Mouse (Mus musculus) heart, embryonic 13.5 days (tissue): ENCODE measurements around the gene Cirbp. TPM values are rescaled to one million over a fixed set of nuclear protein-coding genes. Genes with fewer than 3 reads are reported as not detected.

Experiments
- ATAC-seq: fragments of 200-750 bp; cut with Nextera tagmentation; 2 replicates; pipeline ENCODE4 v1.8.0; 2017; ENCODE audit warnings: moderate TSS enrichment; ENCODE audit not compliant: insufficient number of reproducible peaks, low FRiP score, low TSS enrichment; ENCODE audit errors: extremely low read depth
- H3K27ac ChIP-seq: fragments of 300-500 bp; sonication (generic); replicated peaks from 2 replicates; pipeline ENCODE4 v1.5.1; 2015; ENCODE audit warnings: moderate library complexity, mild to moderate bottlenecking, inconsistent platforms
- H3K27me3 ChIP-seq: fragments of 300-500 bp; sonication (generic); replicated peaks from 2 replicates; pipeline ENCODE4 v1.6.1; 2015; ENCODE audit warnings: mild to moderate bottlenecking, inconsistent platforms
- H3K36me3 ChIP-seq: fragments of 300-500 bp; sonication (generic); 2 replicates; pipeline ENCODE4 v1.6.1; 2015; ENCODE audit warnings: mild to moderate bottlenecking, inconsistent platforms
- H3K4me1 ChIP-seq: fragments of 300-500 bp; sonication (generic); 2 replicates; pipeline ENCODE4 v1.6.1; 2015; ENCODE audit warnings: inconsistent platforms
- H3K4me2 ChIP-seq: fragments of 300-500 bp; sonication (generic); 2 replicates; pipeline ENCODE4 v1.6.1; 2015; ENCODE audit warnings: inconsistent platforms, mild to moderate bottlenecking, moderate library complexity
- H3K4me3 ChIP-seq: fragments of 300-500 bp; sonication (generic); 2 replicates; pipeline ENCODE4 v1.5.1; 2015; ENCODE audit warnings: moderate library complexity, mild to moderate bottlenecking, inconsistent platforms
- H3K9ac ChIP-seq: fragments of 300-500 bp; sonication (generic); 2 replicates; pipeline ENCODE4 v1.6.1; 2015; ENCODE audit warnings: inconsistent platforms, mild to moderate bottlenecking, moderate library complexity
- H3K9me3 ChIP-seq: fragments of 300-500 bp; sonication (generic); 2 replicates; pipeline ENCODE4 v1.6.1; 2016; ENCODE audit warnings: inconsistent platforms
- WGBS: fragments of 180-500 bp; shearing (Covaris S2); methylation state at CpG from one replicate; pipeline ENCODE4 v1.1.7; 2015; ENCODE audit warnings: mixed read lengths; 5-methylcytosine and 5-hydroxymethylcytosine counted together
- polyA plus RNA-seq: library from polyadenylated mRNA; unstranded; fragments of >200 nt; fragmentation: Nextera tagmentation; extraction: Ambion mirVana; gene quantifications from 2 replicates; pipeline ENCODE4 v1.2.1, GENCODE M21; 2015

Cirbp gene
- polyA plus RNA-seq, 1 experiment from 2014 or later: 96.4 TPM

DNA sequence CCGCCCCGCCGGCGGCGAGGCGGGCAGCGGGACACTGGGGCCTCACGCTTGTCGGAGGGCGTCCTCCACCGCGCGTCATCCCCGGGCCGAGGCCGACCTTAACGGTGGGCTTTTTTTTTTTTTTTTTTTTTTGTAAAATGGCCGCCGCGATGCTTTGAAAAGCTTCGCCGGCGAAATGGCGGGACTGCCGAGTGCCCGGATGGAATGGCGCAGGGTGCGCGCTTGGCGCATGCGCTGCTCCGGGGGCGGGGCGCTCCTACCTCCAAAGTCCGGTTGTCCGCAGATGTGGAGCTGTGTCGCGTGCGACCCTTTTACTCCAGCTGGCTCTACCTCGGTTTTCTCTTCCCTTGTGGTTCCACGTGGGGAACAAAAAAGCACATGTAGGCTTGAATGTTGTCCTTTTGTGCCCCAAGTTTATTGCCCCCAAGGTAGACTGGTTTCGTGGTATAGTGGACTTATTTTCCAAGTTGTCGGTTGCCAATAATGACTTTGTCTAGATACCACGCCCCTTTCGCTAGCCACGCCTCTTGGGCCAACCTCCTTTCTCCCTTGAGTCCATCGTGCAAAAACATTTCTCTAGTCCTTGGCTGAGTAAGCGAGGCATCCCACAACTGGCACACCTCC lies 2.4 kb downstream of the Cirbp start:
- Histone ChIP-seq H3K4me2 (peak overlapping the region; percentile 93), H3K27me3 (no peaks in the 10 kb centered on the region), H3K36me3 (peaks cover 36% of the 10 kb centered on the region), H3K9me3 (no peaks in the 10 kb centered on the region), H3K9ac (peak overlapping the region; percentile 98), H3K27ac (peak overlapping the region; percentile 99), H3K4me3 (peak overlapping the region; percentile 86), H3K4me1 (peaks cover 73% of the 10 kb centered on the region)
- WGBS: 1% methylated on average over 44 of the region's 48 CpGs
- ATAC-seq: peak; percentile 21

DNA sequence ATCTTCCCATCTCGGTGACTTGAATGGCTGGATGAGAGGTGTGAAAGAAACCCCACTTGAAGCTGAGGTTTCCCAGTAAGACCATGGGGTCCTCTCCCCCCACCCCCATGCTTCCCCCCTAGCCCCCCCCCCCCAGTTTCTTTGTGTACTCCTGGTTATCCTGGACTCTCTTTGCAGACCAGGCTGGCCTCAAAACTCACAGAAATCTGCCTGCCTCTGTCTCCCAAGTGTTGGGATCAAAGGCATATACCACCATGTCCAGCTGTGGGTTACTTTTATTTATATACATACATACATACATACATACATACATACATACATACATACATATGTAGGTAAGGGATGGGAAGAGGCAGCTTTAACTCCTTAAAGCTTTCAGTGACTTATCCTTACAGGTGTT lies 3.3 kb downstream of the Cirbp start:
- Histone ChIP-seq H3K9ac (peak overlapping the region; percentile 98), H3K9me3 (no peaks in the 10 kb centered on the region), H3K4me3 (peak overlapping the region; percentile 86), H3K4me2 (peak overlapping the region; percentile 93), H3K36me3 (peaks cover 36% of the 10 kb centered on the region), H3K27me3 (no peaks in the 10 kb centered on the region), H3K4me1 (peaks cover 69% of the 10 kb centered on the region), H3K27ac (peak overlapping the region; percentile 99)
- 60% methylated on average over 1 of the region's 1 CpGs for WGBS
- ATAC-seq: no peak

DNA sequence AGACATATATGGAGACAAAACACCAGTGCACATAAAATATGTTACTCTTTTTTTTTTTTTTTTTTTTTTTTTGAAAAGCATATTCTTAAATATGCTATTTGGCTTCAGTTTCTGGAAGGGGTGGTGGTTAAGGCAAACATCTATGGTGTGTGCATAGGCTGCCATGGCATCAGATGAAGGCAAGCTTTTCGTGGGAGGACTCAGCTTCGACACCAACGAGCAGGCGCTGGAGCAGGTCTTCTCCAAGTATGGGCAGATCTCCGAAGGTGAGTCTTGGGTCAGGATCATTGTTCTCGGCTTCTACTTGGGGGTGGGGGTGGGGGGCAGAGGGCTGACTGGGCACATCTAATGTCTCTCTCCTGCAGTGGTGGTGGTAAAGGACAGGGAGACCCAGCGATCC lies 3.9 kb downstream of the Cirbp start:
- 92% methylated on average over 7 of the region's 7 CpGs for WGBS
- ATAC-seq: no peak
- Histone ChIP-seq H3K4me3 (no peak overlapping the region), H3K9me3 (no peaks in the 10 kb centered on the region), H3K27me3 (no peaks in the 10 kb centered on the region), H3K4me1 (peaks cover 63% of the 10 kb centered on the region), H3K4me2 (no peak overlapping the region), H3K9ac (peak overlapping the region; percentile 98; the same call in 1 of the 2 replicates), H3K36me3 (peaks cover 36% of the 10 kb centered on the region), H3K27ac (no peak overlapping the region)

DNA sequence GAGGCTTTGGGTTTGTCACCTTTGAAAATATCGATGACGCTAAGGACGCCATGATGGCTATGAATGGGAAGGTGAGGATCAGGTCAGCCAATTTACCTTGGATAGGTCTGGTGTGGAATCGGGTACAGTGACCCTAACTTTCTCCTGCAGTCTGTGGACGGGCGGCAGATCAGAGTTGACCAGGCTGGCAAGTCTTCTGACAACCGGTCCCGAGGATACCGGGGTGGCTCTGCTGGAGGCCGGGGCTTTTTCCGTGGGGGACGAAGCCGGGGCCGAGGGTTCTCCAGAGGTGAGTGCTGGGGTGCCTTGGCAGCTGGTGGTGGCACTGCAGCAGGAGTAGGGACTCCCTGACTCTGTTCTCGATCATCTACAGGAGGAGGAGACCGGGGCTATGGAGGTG lies 4.3 kb downstream of the Cirbp start:
- H3K4me2 ChIP-seq: no peak overlapping the region
- no peak overlapping the region for H3K27ac ChIP-seq
- H3K9ac ChIP-seq: no peak overlapping the region; the same call in 1 of the 2 replicates
- H3K4me3 ChIP-seq: no peak overlapping the region
- no peaks in the 10 kb centered on the region for H3K9me3 ChIP-seq
- no peaks in the 10 kb centered on the region for H3K27me3 ChIP-seq
- 93% methylated on average over 16 of the region's 16 CpGs for WGBS
- peaks cover 61% of the 10 kb centered on the region for H3K4me1 ChIP-seq
- H3K36me3 ChIP-seq: peaks cover 36% of the 10 kb centered on the region
- no peak for ATAC-seq

DNA sequence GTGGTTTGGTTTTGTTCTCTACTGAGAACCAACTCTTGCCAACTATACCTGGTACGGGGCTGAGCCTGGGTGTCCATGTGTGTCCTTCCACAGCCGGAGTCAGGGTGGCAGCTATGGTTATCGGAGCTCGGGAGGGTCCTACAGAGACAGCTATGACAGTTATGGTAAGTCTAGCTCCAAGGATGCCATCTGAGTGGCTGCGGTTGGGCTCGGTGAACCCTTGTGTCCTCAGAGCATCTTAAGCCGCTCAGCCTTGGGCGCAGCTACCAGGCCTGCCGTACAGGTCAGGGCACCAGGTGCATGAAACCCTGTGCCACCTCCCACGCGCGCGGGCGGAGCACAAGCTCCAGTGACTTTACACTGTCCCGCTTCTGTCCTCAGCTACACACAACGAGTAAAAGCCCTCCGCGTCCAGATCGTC lies 4.8 kb downstream of the Cirbp start:
- peaks cover 36% of the 10 kb centered on the region for H3K36me3 ChIP-seq
- no peaks in the 10 kb centered on the region for H3K27me3 ChIP-seq
- H3K4me2 ChIP-seq: no peak overlapping the region
- peaks cover 58% of the 10 kb centered on the region for H3K4me1 ChIP-seq
- no peaks in the 10 kb centered on the region for H3K9me3 ChIP-seq
- no peak overlapping the region for H3K9ac ChIP-seq
- H3K4me3 ChIP-seq: no peak overlapping the region
- no peak overlapping the region for H3K27ac ChIP-seq
- WGBS: 93% methylated on average over 19 of the region's 19 CpGs
- no peak for ATAC-seq

DNA sequence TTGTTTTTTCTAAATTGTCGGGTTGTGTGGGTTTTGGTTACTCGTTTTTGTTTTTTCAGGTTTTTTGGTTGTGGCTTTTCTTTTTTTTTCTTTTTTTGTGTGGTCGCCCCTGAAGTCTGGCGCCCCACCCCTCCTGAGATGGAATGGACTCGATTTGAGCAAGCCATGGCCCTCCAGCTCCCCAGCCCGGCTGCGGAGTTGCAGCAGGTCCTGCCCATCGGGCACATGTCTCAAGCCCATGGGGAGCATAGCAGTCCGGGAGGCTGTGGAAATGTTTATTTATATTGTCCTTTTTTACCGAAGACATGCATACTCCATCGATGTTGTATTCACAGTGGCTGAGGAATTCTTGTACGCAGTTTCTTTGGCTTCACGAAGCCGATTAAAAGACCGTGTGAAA lies 5.5 kb downstream of the Cirbp start:
- no peaks in the 10 kb centered on the region for H3K9me3 ChIP-seq
- peaks cover 55% of the 10 kb centered on the region for H3K4me1 ChIP-seq
- H3K4me3 ChIP-seq: no peak overlapping the region
- H3K27me3 ChIP-seq: no peaks in the 10 kb centered on the region
- peaks cover 36% of the 10 kb centered on the region for H3K36me3 ChIP-seq
- peak overlapping the region; percentile 16; the same call in 1 of the 2 replicates for H3K9ac ChIP-seq
- 0 out of 2 replicates have a peak overlapping the region, but pooled peaks have one; percentile 12 for H3K27ac ChIP-seq
- H3K4me2 ChIP-seq: no peak overlapping the region
- no peak for ATAC-seq
- 86% methylated on average over 15 of the region's 15 CpGs for WGBS

DNA sequence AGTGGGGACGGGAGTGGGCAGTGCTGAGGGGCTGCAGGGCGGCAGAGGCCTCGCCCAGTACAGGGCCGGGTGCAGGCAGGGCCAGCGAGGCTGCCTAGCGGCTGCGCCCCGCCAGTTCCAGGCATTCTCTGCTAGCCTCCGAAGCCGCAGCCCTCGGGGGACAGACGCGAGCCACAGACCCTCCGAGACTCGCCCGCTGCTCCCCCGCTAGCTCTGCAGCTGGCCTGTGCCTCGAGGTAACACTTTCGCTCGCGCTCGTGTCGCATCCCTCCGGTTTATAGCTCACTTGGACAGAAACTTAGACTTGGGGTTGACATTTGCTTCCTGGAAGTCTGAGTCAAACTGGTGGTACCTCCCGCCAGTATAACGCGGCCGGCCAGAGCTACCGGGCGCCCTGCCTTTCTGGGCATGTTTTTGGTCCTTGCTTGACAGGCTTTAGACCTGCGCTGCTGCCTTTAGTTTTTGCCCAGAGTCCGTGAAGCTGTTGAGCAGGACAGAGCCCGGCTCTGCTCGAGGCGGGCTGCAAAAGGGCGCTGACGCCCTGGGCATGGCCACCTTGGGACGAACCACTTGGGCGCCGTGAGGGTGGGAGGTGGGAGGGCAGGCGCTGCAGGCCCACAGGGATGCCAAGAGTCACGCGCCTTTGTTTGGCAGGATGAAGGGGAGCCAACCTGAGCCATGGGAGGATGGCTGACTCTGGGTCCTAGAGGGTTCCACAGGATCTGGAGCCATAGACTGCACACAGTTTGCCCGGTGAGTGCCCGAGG lies 6.2 kb downstream of the Cirbp start:
- Histone ChIP-seq H3K9me3 (no peaks in the 10 kb centered on the region), H3K27ac (peak overlapping the region; percentile 82), H3K36me3 (peaks cover 36% of the 10 kb centered on the region), H3K27me3 (no peaks in the 10 kb centered on the region), H3K9ac (peak overlapping the region; percentile 81), H3K4me3 (peak overlapping the region; percentile 64), H3K4me2 (peak overlapping the region; percentile 72), H3K4me1 (peaks cover 49% of the 10 kb centered on the region)
- ATAC-seq: no peak
- WGBS: 78% methylated on average over 45 of the region's 45 CpGs

DNA sequence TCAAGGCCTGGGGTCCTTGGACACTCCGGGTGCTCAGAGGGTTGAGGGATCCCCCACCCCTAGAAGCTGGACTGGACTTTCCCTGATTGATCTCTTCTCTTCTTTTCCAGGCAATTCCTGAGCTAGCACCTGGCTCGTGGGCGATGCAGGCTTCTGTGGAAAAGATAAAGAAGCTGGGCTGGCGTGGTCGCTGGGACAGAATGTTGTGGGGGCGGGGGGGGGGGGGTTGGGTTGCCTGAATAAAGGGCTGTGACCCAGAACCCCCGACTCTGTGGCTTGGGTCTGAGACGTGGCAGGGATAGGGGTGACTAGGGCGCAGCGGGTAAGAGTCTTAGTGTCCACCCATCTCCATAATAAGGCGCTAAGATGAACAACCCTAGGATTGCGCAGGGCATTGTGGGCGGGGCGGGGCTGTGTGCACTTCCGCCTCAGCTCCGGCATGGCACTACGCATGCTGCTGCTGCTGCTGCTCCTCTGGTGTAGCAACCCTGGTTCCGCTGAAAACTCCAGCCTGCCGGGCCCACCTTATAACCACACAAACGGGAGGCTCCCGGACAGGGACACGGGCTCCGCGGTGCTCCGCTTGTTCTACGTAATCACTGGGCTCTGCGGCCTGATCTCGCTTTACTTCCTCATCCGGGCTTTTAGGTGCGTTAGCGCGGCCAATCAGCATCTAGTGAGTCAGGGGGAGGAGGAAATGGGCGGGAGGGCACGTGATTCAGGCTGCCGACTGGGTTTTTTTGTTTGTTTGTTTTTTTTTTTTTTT lies 6.9 kb downstream of the Cirbp start, which contains the start of gene 1600002K03Rik:
Gene 1600002K03Rik (plus strand): TSS at position 418 of the 766 bp plus-strand sequence.
- 3% methylated on average over 34 of the region's 35 CpGs for WGBS
- Histone ChIP-seq H3K9me3 (no peaks in the 10 kb centered on the region), H3K27me3 (no peaks in the 10 kb centered on the region), H3K4me2 (peak within 1 kb of the TSS; percentile 72), H3K36me3 (peaks cover 36% of the 10 kb centered on the region), H3K27ac (peak within 1 kb of the TSS; percentile 82), H3K4me1 (peaks cover 52% of the 10 kb centered on the region), H3K4me3 (peak within 1 kb of the TSS; percentile 64), H3K9ac (peak within 1 kb of the TSS; percentile 81)
- ATAC-seq: peak; percentile 53

DNA sequence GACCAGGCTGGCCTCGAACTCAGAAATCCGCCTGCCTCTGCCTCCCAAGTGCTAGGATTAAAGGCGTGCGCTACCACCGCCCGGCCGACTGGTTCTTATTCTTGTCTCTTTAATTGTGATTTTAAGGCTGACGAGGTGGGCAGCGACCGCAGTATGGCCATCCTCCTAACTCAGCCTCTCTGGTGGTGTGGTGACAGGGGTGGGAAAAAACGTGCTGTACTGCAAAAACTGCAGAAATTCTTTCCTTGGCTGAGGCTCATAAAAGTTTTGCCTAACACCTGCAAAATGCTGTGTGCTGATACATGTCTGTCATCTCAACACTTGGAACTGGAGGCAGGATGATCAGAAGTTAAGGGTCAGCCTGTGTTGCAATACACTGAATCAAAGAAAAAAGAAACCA lies 7.6 kb downstream of the Cirbp start:
- ATAC-seq: no peak
- Histone ChIP-seq H3K27me3 (no peaks in the 10 kb centered on the region), H3K9ac (peak overlapping the region; percentile 81), H3K27ac (peak overlapping the region; percentile 82), H3K4me3 (peak overlapping the region; percentile 64), H3K36me3 (peaks cover 36% of the 10 kb centered on the region), H3K4me2 (peak overlapping the region; percentile 72), H3K4me1 (peaks cover 59% of the 10 kb centered on the region), H3K9me3 (no peaks in the 10 kb centered on the region)
- WGBS: 11% methylated on average over 11 of the region's 11 CpGs

DNA sequence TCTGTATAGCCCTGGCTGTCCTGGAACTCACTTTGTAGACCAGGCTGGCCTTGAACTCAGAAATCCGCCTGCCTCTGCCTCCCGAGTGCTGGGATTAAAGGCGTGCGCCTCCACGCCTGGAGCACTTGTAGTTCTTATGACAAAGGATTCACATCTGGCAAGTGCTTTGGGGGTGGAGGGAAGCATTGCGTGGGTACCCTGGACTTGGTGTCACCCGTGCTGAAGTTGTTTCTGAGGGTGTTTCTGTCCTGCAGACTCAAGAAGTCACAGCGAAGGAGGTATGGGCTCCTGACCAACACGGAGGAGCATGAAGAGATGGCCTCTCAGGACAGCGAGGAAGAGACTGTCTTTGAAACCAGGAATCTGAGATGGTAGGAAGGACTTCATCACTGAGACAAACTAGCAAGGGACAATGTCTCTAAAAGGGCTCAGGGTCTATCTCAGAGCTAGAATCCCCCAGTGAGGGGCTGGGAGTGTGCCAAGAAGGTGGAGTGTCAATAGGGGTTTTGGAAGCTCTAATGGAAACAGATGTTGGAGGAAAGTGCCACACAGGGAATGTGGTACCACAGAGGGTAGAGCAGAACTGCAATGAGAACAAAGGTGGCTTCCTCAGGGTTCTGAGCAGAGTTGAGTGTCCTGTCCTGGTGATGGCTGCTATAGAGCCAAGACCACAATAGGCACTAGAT lies 8.3 kb downstream of the Cirbp start:
- Histone ChIP-seq H3K4me1 (peaks cover 53% of the 10 kb centered on the region), H3K27ac (no peak overlapping the region), H3K4me2 (no peak overlapping the region), H3K4me3 (no peak overlapping the region), H3K9me3 (no peaks in the 10 kb centered on the region), H3K36me3 (peaks cover 36% of the 10 kb centered on the region), H3K9ac (no peak overlapping the region), H3K27me3 (no peaks in the 10 kb centered on the region)
- 83% methylated on average over 10 of the region's 10 CpGs for WGBS
- no peak for ATAC-seq

DNA sequence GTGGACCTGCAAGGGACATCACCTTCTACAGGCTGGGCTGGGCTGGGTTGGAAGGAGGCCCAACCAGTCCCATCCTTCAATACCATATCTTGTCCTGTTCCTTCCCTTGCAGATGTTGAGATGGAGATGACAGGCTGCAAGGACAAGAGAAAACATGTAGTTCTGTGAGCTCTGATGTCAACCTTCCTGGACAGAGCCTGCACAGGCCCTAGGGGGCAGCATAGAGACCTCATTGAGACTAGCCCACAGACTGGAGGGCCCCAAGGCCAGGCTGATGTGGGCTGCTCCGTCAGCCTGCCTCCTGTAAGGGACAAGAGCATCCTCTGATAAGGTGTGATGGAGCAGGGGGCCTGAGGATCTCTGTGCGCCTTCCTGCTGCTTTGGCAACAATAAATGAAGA lies 8.9 kb downstream of the Cirbp start:
- Histone ChIP-seq H3K9me3 (no peaks in the 10 kb centered on the region), H3K4me1 (peaks cover 47% of the 10 kb centered on the region)
- WGBS: 29% methylated on average over 2 of the region's 2 CpGs

More for the DNA sequence above, 8.9 kb downstream of the Cirbp start:
- H3K4me2 ChIP-seq: no peak overlapping the region
- no peak overlapping the region for H3K27ac ChIP-seq
- 0 out of 2 replicates have a peak overlapping the region, but pooled peaks have one; percentile 37 for H3K9ac ChIP-seq
- no peaks in the 10 kb centered on the region for H3K27me3 ChIP-seq
- no peak for ATAC-seq
- H3K4me3 ChIP-seq: no peak overlapping the region
- H3K36me3 ChIP-seq: peaks cover 30% of the 10 kb centered on the region
